Mouse (Mus musculus) regulatory T cell (primary cell): ENCODE data around the gene H2afb3.
"Not testable (repeated sequence)": the region's sequence is repeated elsewhere in the genome, so short reads cannot be mapped to it uniquely, and the experiment has no call there.

ENCODE experiments used
- in situ Hi-C: fragments of 300-600 bp; cut with MboI, MseI; formaldehyde crosslinking; loops from one replicate; pipeline ENCODE4 v1.15.1; 2025; ENCODE audit warnings: high pct_unique_total_duplicates

The H2afb3 gene

GRCm38 (mm10) chrX:120312995-120313394, at the start of gene H2afb3:
Gene H2afb3, minus strand, starts transcription at chrX:120313095.
- in situ Hi-C loops = not testable (repeated sequence)

- in situ Hi-C loops = no loop called here
Observed at GRCm38 (mm10) chrX:120301469-120302175, 11.3 kb downstream of the H2afb3 start.

- in situ Hi-C loops = no loop called here
Observed at GRCm38 (mm10) chrX:120292832-120293750, 19.8 kb downstream of the H2afb3 start.

GRCm38 (mm10) chrX:120291696-120292095, 21.2 kb downstream of the H2afb3 start:
- in situ Hi-C loops = no loop called here

GRCm38 (mm10) chrX:120290900-120291280, 22.0 kb downstream of the H2afb3 start:
- in situ Hi-C loops = no loop called here

- in situ Hi-C loops = no loop called here
Observed at GRCm38 (mm10) chrX:120290011-120290899, 22.6 kb downstream of the H2afb3 start, which contains the start of gene Pcdh11x. Gene Pcdh11x, plus strand, starts transcription at chrX:120290259.

GRCm38 (mm10) chrX:120287502-120287901, 25.4 kb downstream of the H2afb3 start:
- in situ Hi-C loops = loop anchor here (10.0 kb wide), 1 partner anchor 233 kb away; no protein-coding TSS in a partner anchor

GRCm38 (mm10) chrX:120285522-120285921, 27.4 kb downstream of the H2afb3 start:
- in situ Hi-C loops = loop anchor here (10.0 kb wide), 1 partner anchor 231 kb away; no protein-coding TSS in a partner anchor
